ENCODE assay signal across 20 mouse cellular contexts in genomic region chr13:45859081-45859709, GRCm38 (mm10).
DNase-seq lines count a peak whose midpoint lies in the region; ATAC-seq and TF ChIP-seq lines count a peak whose summit lies in the region.
"Had no signal": no experiment of that assay in that cellular context is flagged by ENCODE, and none has a peak within 500 bp of the region (broad histone marks: within the 10 kb centered on the region; RNA-seq: fewer than 3 reads in every experiment).

No protein-coding gene starts in this region.

- no peak for TF ChIP-seq POLR2A in brain, embryonic 14.5 days (IDR thresholded peaks at IDR 0.05; ENCODE audit: borderline replicate concordance, extremely low read depth, insufficient read depth, insufficient read length, poor library complexity, severe bottlenecking)

- intact Hi-C loops in left cerebral cortex, adult 2 months (cut with DNase I), result no loop called here

- no peak overlapping the region for H3K27ac ChIP-seq in hindbrain, embryonic 15.5 days (replicated peaks)
- no peak overlapping the region for H3K27ac ChIP-seq in hindbrain, embryonic 14.5 days
- 0 out of 2 replicates have a peak overlapping the region, but pooled peaks have one; percentile 4 for H3K27ac ChIP-seq in liver, embryonic 12.5 days
- H3K27ac ChIP-seq in midbrain, embryonic 15.5 days, result no peak overlapping the region
- H3K27ac ChIP-seq in left cerebral cortex, adult 2 months, result no peak overlapping the region
- H3K27ac ChIP-seq: embryonic facial prominence, embryonic 10.5 days; macrophage; stomach, embryonic 15.5 days had no signal

- DNase-seq in hindbrain, embryonic 14.5 days (ENCODE audit: low spot score), result no peak
- DNase-seq in brain, embryonic 14.5 days (ENCODE audit: low read depth), result peak; percentile 29
- DNase-seq in gastrocnemius, postnatal 4 days (ENCODE audit: low spot score in 2 of 2), result no peak
- no peak for DNase-seq in left cerebral cortex, adult 2 months (ENCODE audit: extremely low spot score in 1 of 2, low spot score in 2 of 2)
- DNase-seq: adrenal gland, adult 2 months; cerebellum, adult 11-12 months; cerebellum, postnatal 10 days; heart, adult 11 months; kidney, adult 18-20 months; kidney, postnatal 4 days; thymus, postnatal 36 days had no signal

- H3K4me3 ChIP-seq in hindbrain, embryonic 15.5 days, result no peak overlapping the region
- no peak overlapping the region for H3K4me3 ChIP-seq in hindbrain, embryonic 14.5 days (replicated peaks; ENCODE audit: low read length)
- H3K4me3 ChIP-seq in liver, embryonic 12.5 days, result no peak overlapping the region
- no peak overlapping the region for H3K4me3 ChIP-seq in midbrain, embryonic 15.5 days
- no peak overlapping the region for H3K4me3 ChIP-seq in left cerebral cortex, adult 2 months
- H3K4me3 ChIP-seq: embryonic facial prominence, embryonic 10.5 days; myocyte; stomach, embryonic 15.5 days had no signal

- H3K36me3 ChIP-seq in hindbrain, embryonic 15.5 days, result no peaks in the 10 kb centered on the region
- no peaks in the 10 kb centered on the region for H3K36me3 ChIP-seq in hindbrain, embryonic 14.5 days (replicated peaks; ENCODE audit: control insufficient read depth, insufficient read depth)
- H3K36me3 ChIP-seq in liver, embryonic 12.5 days, result no peaks in the 10 kb centered on the region
- no peaks in the 10 kb centered on the region for H3K36me3 ChIP-seq in midbrain, embryonic 15.5 days (replicated peaks)
- H3K36me3 ChIP-seq: embryonic facial prominence, embryonic 10.5 days; stomach, embryonic 15.5 days had no signal

- no peak for TF ChIP-seq CTCF in brain, embryonic 14.5 days (IDR thresholded peaks at IDR 0.05; ENCODE audit: borderline replicate concordance, extremely low read depth, insufficient read depth, insufficient read length)
- TF ChIP-seq CTCF in left cerebral cortex, adult 2 months (IDR thresholded peaks at IDR 0.05), result no peak

- H3K9ac ChIP-seq in hindbrain, embryonic 15.5 days, result no peak overlapping the region
- no peak overlapping the region for H3K9ac ChIP-seq in hindbrain, embryonic 14.5 days
- H3K9ac ChIP-seq in liver, embryonic 12.5 days, result no peak overlapping the region
- no peak overlapping the region for H3K9ac ChIP-seq in midbrain, embryonic 15.5 days
- H3K9ac ChIP-seq: stomach, embryonic 15.5 days had no signal

- H3K27me3 ChIP-seq in hindbrain, embryonic 15.5 days, result no peaks in the 10 kb centered on the region
- H3K27me3 ChIP-seq in hindbrain, embryonic 14.5 days (ENCODE audit: control insufficient read depth, insufficient read depth, low read length), result no peaks in the 10 kb centered on the region
- H3K27me3 ChIP-seq in liver, embryonic 12.5 days (replicated peaks), result no peaks in the 10 kb centered on the region
- no peaks in the 10 kb centered on the region for H3K27me3 ChIP-seq in midbrain, embryonic 15.5 days (replicated peaks)
- H3K27me3 ChIP-seq: Patski; stomach, embryonic 15.5 days had no signal

- 0 out of 2 replicates have a peak, but pooled peaks cover 8% of the 10 kb centered on the region for H3K4me1 ChIP-seq in hindbrain, embryonic 15.5 days (replicated peaks)
- peaks cover 13% of the 10 kb centered on the region; the same call in 1 of the 2 replicates for H3K4me1 ChIP-seq in hindbrain, embryonic 14.5 days (replicated peaks; ENCODE audit: control insufficient read depth, insufficient read depth, low read length)
- peaks cover 52% of the 10 kb centered on the region for H3K4me1 ChIP-seq in liver, embryonic 12.5 days
- H3K4me1 ChIP-seq in midbrain, embryonic 15.5 days, result peaks cover 15% of the 10 kb centered on the region; the same call in 1 of the 2 replicates
- H3K4me1 ChIP-seq: stomach, embryonic 15.5 days had no signal

- peak; percentile 23; the same call in 1 of the 2 replicates for ATAC-seq in hindbrain, embryonic 15.5 days (ENCODE audit: low FRiP score, low read depth)
- no peak for ATAC-seq in hindbrain, embryonic 14.5 days (ENCODE audit: low FRiP score)
- ATAC-seq in liver, embryonic 12.5 days, result peak; percentile 75
- ATAC-seq in midbrain, embryonic 15.5 days (replicated peaks), result 0 out of 2 replicates have a peak, but pooled peaks have one; percentile 56
- ATAC-seq: Patski had no signal

- H3K9me3 ChIP-seq in hindbrain, embryonic 15.5 days, result no peaks in the 10 kb centered on the region
- no peaks in the 10 kb centered on the region for H3K9me3 ChIP-seq in hindbrain, embryonic 14.5 days (ENCODE audit: control insufficient read depth, low read length)
- H3K9me3 ChIP-seq in liver, embryonic 12.5 days (replicated peaks), result no peaks in the 10 kb centered on the region
- no peaks in the 10 kb centered on the region for H3K9me3 ChIP-seq in midbrain, embryonic 15.5 days
- H3K9me3 ChIP-seq: embryonic facial prominence, embryonic 10.5 days; stomach, embryonic 15.5 days had no signal

- WGBS in hindbrain, embryonic 15.5 days, result 66% methylated on average over 12 of the region's 12 CpGs
- WGBS in hindbrain, embryonic 14.5 days, result 67% methylated on average over 12 of the region's 12 CpGs
- 59% methylated on average over 12 of the region's 12 CpGs for WGBS in liver, embryonic 12.5 days (ENCODE audit: insufficient replicate concordance)
- WGBS in midbrain, embryonic 15.5 days, result 70% methylated on average over 12 of the region's 12 CpGs

- H3K4me2 ChIP-seq in hindbrain, embryonic 15.5 days, result no peak overlapping the region
- no peak overlapping the region for H3K4me2 ChIP-seq in hindbrain, embryonic 14.5 days (replicated peaks)
- peak overlapping the region; percentile 17; the same call in 1 of the 2 replicates for H3K4me2 ChIP-seq in liver, embryonic 12.5 days
- H3K4me2 ChIP-seq in midbrain, embryonic 15.5 days, result no peak overlapping the region
- H3K4me2 ChIP-seq: heart, embryonic 11.5 days; stomach, embryonic 15.5 days had no signal
